Mouse (Mus musculus) thymus, adult 2 months (tissue): ENCODE results near the gene Arid5a.

ENCODE experiments used
- CTCF ChIP-seq: fragments of 200-500 bp; IDR thresholded peaks from 2 replicates; pipeline ENCODE4 v1.5.1; 2012; ENCODE audit warnings: mild to moderate bottlenecking, control low read depth, low read length, moderate library complexity, borderline replicate concordance; ENCODE audit not compliant: control insufficient read depth, poor library complexity, insufficient read depth; ENCODE audit errors: extremely low read depth
- POLR2A ChIP-seq: fragments of 200-500 bp; IDR thresholded peaks from 2 replicates; pipeline ENCODE4 v1.6.1; 2012; ENCODE audit warnings: mild to moderate bottlenecking, low read length, control low read depth, moderate library complexity; ENCODE audit not compliant: control insufficient read depth, poor library complexity, insufficient read depth; ENCODE audit errors: extremely low read depth

DNA sequence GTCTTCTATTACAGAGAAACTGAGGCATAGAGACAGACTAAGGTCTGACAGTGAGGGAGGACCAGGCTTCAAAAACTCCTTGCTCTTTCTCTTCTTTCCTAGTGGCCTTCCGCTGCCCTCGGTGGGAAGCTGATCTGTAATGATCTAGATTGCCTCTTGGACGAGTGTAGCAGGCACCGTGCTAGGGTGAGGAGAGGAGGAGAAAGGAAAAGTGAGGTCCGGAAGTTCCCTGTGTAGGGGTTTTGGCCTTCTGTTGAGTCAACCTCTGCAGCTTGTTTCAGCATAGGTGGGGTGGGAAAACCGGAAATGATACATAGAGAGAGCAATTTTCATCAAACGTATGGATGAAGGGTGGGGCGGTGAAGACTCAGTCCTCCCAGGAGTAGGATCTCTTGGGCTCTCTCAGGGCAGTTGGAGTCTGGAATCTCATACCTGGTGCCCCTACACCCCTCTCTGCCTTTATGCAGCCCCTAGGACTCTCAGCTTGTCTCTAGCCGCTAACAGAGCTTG, 1.5 kb downstream of the Arid5a start:
- no peak for TF ChIP-seq CTCF
- no peak for TF ChIP-seq POLR2A
